ENCODE assay signal across 10 mouse cellular contexts in genomic region chr9:80848190-80848589, GRCm38 (mm10).
"Had no signal": no experiment of that assay in that cellular context is flagged by ENCODE, and none has a peak within 500 bp of the region (broad histone marks: within the 10 kb centered on the region; RNA-seq: fewer than 3 reads in every experiment).

No protein-coding gene starts in this region.

- H3K4me1 ChIP-seq: liver, embryonic 13.5 days; midbrain, embryonic 13.5 days had no signal

- H3K36me3 ChIP-seq: liver, embryonic 13.5 days; midbrain, embryonic 13.5 days had no signal

- H3K27me3 ChIP-seq: liver, embryonic 13.5 days; midbrain, embryonic 13.5 days had no signal

- ATAC-seq: midbrain, embryonic 13.5 days had no signal

- H3K9me3 ChIP-seq: liver, embryonic 13.5 days; midbrain, embryonic 13.5 days had no signal

- DNase-seq: kidney, postnatal 25 days; layer of hippocampus, adult 9-11 months; liver, embryonic 13.5 days; lung, adult 2 months; thymus, adult 18-20 months; thymus, postnatal 36 days had no signal

- H3K4me2 ChIP-seq: liver, embryonic 13.5 days; midbrain, embryonic 13.5 days had no signal

- H3K27ac ChIP-seq: kidney, postnatal 0 days; layer of hippocampus, adult 2 months; liver, embryonic 13.5 days; macrophage; midbrain, embryonic 13.5 days had no signal

- H3K4me3 ChIP-seq: layer of hippocampus, adult 2 months; liver, embryonic 13.5 days; midbrain, embryonic 13.5 days had no signal

- H3K9ac ChIP-seq: liver, embryonic 13.5 days; midbrain, embryonic 13.5 days had no signal
